Mouse (Mus musculus) C2C12 (cell line): Measurements from ENCODE around the gene Cyth1. TPM values are rescaled to one million over a fixed set of nuclear protein-coding genes. Genes with fewer than 3 reads are reported as not detected.
A peak's percentile ranks its signal among the peaks of the same experiment; 100 is the strongest.

Experiments used
- H3K27me3 ChIP-seq: one replicate; pipeline ENCODE4 v1.6.1; 2011; ENCODE audit not compliant: control insufficient read depth, insufficient read depth, insufficient read length
- H3K36me3 ChIP-seq: one replicate; pipeline ENCODE4 v1.6.1; 2011; ENCODE audit not compliant: control insufficient read depth, insufficient read depth
- H3K4me3 ChIP-seq: one replicate; pipeline ENCODE4 v1.5.1; 2011; ENCODE audit warnings: mild to moderate bottlenecking, control low read depth; ENCODE audit not compliant: poor library complexity, insufficient read depth, severe bottlenecking
- H3K79me2 ChIP-seq: one replicate; pipeline ENCODE4 v1.6.1; 2011; ENCODE audit not compliant: control insufficient read depth, insufficient read depth
- H3K79me3 ChIP-seq: one replicate; pipeline ENCODE4 v1.6.1; 2011; ENCODE audit warnings: low read depth, control low read depth
- H3ac ChIP-seq: one replicate; pipeline ENCODE3; 2011; ENCODE audit warnings: low read depth; ENCODE audit not compliant: control insufficient read depth, insufficient read length
- CEBPB ChIP-seq: IDR thresholded peaks from one replicate; pipeline ENCODE4 v1.6.1; 2011; ENCODE audit warnings: low read depth, mild to moderate bottlenecking, control low read depth, moderate library complexity
- CTCF ChIP-seq: IDR thresholded peaks from one replicate; pipeline ENCODE4 v1.5.1; 2011; ENCODE audit not compliant: control insufficient read depth, insufficient read depth, insufficient read length
- FOSL1 ChIP-seq: IDR thresholded peaks from one replicate; pipeline ENCODE4 v1.8.0; 2011; ENCODE audit warnings: mild to moderate bottlenecking, low read length; ENCODE audit not compliant: poor library complexity, insufficient read depth, severe bottlenecking
- MAX ChIP-seq: IDR thresholded peaks from one replicate; pipeline ENCODE4 v1.6.1; 2011; ENCODE audit warnings: mild to moderate bottlenecking, control low read depth
- MYOD1 ChIP-seq: IDR thresholded peaks from one replicate; pipeline ENCODE4 v1.6.1; 2011; ENCODE audit warnings: low read depth; ENCODE audit not compliant: control insufficient read depth, insufficient read length
- MYOG ChIP-seq: IDR thresholded peaks from one replicate; pipeline ENCODE4 v1.6.1; 2011; ENCODE audit not compliant: control insufficient read depth, insufficient read length; ENCODE audit errors: extremely low read depth
- USF1 ChIP-seq: IDR thresholded peaks from one replicate; pipeline ENCODE4 v1.6.1; 2011; ENCODE audit warnings: low read depth, mild to moderate bottlenecking, control low read depth, moderate library complexity
- polyA plus RNA-seq: library from polyadenylated mRNA; unstranded; fragments of >200 nt; fragmentation: generic; extraction: Trizol; gene quantifications from one replicate; pipeline ENCODE4 v1.2.1, GENCODE M21; 2012; ENCODE audit warnings: missing spikeins

Gene Cyth1
- polyA plus RNA-seq, 1 experiment = 7.9 TPM

GRCm38 (mm10) chr11:118225056-118225836 lies 23.1 kb downstream of the Cyth1 start:
- Histone ChIP-seq H3ac (no peak overlapping the region), H3K4me3 (no peak overlapping the region), H3K27me3 (no peaks in the 10 kb centered on the region), H3K79me3 (no peaks in the 10 kb centered on the region), H3K36me3 (no peaks in the 10 kb centered on the region), H3K79me2 (no peaks in the 10 kb centered on the region)
- TF ChIP-seq FOSL1 = no peak
- TF ChIP-seq MYOG = no peak
- TF ChIP-seq MAX = no peak
- TF ChIP-seq CTCF = no peak
- no peak for TF ChIP-seq CEBPB
- no peak for TF ChIP-seq MYOD1
- no peak for TF ChIP-seq USF1

DNA sequence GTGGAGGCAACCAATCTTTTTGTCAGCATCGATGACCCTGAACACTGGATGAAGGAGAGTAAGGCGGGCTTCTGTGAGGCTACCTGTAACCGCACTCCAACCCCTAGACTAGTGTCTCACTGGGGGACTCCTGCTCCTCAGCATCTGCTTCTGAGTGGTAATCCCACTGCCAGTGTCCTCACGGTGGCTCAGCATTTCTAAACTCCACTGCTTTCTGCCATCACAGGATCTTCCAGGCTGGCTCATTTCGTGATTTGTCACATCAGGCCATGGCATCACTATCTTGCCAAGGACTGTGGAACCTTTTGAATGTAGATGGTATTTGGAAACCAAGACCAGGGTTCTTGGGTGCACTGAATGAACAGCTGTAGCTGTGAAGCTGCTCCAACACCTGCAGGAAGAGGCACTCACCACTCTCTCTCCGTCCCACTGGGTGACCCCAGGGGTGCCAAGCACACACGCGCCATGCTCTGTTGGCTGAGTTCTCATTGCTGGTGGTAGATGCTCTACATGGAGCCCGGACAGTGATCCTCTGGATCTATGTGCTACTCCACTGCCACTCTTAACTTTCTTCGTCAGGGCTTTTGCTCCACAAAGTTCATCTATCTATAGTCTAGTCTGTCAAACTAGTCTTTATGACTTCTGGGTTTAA lies 24.9 kb downstream of the Cyth1 start:
- Histone ChIP-seq H3K79me2 (no peaks in the 10 kb centered on the region), H3K27me3 (no peaks in the 10 kb centered on the region), H3K4me3 (no peak overlapping the region), H3K79me3 (no peaks in the 10 kb centered on the region), H3ac (no peak overlapping the region), H3K36me3 (no peaks in the 10 kb centered on the region)
- TF ChIP-seq MYOG (no peak), FOSL1 (no peak), CTCF (no peak), USF1 (no peak)

DNA sequence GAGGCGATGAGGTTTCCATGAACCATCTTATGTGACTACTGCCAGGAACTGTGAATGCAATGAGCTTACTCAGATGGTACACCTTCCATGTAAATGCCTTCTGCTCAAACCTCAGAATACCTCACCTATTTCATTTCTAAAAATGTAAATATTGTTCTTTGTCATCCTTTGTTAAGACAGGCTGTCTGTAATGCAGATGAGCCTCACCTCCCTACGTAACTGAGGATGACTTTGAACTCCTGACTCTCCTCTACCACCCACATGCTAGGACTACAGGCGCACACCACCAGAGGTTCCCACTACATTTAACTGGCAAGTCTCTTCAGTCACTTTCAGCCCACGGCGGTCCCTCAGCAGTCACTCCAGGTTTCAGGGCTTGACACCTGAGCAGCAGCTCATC lies 25.5 kb downstream of the Cyth1 start:
- H3ac ChIP-seq = no peak overlapping the region
- H3K4me3 ChIP-seq = no peak overlapping the region
- H3K27me3 ChIP-seq = no peaks in the 10 kb centered on the region
- no peak for TF ChIP-seq MYOG
- TF ChIP-seq USF1 = no peak
- no peak for TF ChIP-seq MAX
- TF ChIP-seq CTCF = no peak
- no peak for TF ChIP-seq MYOD1
- no peaks in the 10 kb centered on the region for H3K36me3 ChIP-seq
- H3K79me3 ChIP-seq = no peaks in the 10 kb centered on the region
- H3K79me2 ChIP-seq = no peaks in the 10 kb centered on the region

GRCm38 (mm10) chr11:118222351-118222885 lies 26.0 kb downstream of the Cyth1 start:
- H3K4me3 ChIP-seq = no peak overlapping the region
- H3K36me3 ChIP-seq = no peaks in the 10 kb centered on the region
- H3K27me3 ChIP-seq = no peaks in the 10 kb centered on the region
- TF ChIP-seq CTCF (no peak), FOSL1 (no peak), MYOD1 (no peak), USF1 (no peak), MAX (no peak), CEBPB (no peak), MYOG (no peak)
- no peaks in the 10 kb centered on the region for H3K79me2 ChIP-seq
- no peaks in the 10 kb centered on the region for H3K79me3 ChIP-seq
- H3ac ChIP-seq = no peak overlapping the region

- Histone ChIP-seq H3K36me3 (no peaks in the 10 kb centered on the region), H3K79me3 (no peaks in the 10 kb centered on the region), H3ac (no peak overlapping the region), H3K79me2 (no peaks in the 10 kb centered on the region), H3K4me3 (no peak overlapping the region), H3K27me3 (no peaks in the 10 kb centered on the region)
- TF ChIP-seq MYOD1 (no peak), CTCF (peak; percentile 15)
Observed at GRCm38 (mm10) chr11:118220561-118221262, 27.7 kb downstream of the Cyth1 start.
